Mouse (Mus musculus) small intestine, adult 2 months (tissue): ENCODE data around the gene Calhm1.

Experiments used
- CTCF ChIP-seq: fragments of 200-500 bp; IDR thresholded peaks from 2 replicates; pipeline ENCODE4 v1.5.1; 2012; ENCODE audit warnings: low read depth, mild to moderate bottlenecking, control low read depth, inconsistent platforms, low read length, moderate library complexity, mixed read lengths; ENCODE audit not compliant: insufficient replicate concordance, insufficient read length; ENCODE audit errors: extremely low read depth
- POLR2A ChIP-seq: fragments of 200-500 bp; IDR thresholded peaks from 2 replicates; pipeline ENCODE4 v1.6.1; 2012; ENCODE audit warnings: low read depth, mild to moderate bottlenecking, control low read depth, inconsistent platforms, low read length, moderate library complexity

DNA sequence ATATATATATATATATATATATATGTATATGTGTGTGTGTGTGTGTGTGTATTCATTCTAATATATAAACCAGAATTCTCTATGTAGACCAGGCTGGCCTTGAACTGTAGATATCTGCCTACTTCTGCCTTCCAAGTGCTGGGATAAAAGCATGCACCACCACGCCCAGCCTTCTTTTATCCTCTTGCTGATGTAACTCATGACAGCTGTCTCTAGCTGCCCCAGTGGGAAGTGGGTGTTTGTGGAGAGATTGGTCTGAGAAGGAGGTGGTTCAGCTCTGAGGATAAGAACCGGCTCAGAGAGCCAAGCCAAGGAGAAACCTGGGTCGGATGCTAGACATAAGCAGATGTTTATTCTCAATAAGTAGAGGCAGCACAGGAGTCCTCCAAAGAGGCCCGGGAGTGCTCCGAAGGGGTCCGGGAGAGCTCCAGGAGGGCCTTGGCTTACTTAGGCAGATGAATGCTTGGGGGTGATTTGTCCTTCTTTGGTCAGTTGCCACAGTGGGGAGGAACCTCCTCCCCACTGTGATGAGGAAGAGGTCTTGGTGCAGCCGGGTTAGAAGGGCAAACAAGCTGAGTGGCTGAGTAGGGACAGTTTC lies 23.7 kb upstream of the Calhm1 start:
- TF ChIP-seq CTCF (no peak), POLR2A (no peak)
